Mouse (Mus musculus): Measurements from ENCODE around the gene Dgcr2. TPM values are rescaled to one million over a fixed set of nuclear protein-coding genes. Genes with fewer than 3 reads are reported as not detected.

Gene Dgcr2
- polyA plus RNA-seq, 1 experiment from 2014 or later = 21.3 TPM

DNA sequence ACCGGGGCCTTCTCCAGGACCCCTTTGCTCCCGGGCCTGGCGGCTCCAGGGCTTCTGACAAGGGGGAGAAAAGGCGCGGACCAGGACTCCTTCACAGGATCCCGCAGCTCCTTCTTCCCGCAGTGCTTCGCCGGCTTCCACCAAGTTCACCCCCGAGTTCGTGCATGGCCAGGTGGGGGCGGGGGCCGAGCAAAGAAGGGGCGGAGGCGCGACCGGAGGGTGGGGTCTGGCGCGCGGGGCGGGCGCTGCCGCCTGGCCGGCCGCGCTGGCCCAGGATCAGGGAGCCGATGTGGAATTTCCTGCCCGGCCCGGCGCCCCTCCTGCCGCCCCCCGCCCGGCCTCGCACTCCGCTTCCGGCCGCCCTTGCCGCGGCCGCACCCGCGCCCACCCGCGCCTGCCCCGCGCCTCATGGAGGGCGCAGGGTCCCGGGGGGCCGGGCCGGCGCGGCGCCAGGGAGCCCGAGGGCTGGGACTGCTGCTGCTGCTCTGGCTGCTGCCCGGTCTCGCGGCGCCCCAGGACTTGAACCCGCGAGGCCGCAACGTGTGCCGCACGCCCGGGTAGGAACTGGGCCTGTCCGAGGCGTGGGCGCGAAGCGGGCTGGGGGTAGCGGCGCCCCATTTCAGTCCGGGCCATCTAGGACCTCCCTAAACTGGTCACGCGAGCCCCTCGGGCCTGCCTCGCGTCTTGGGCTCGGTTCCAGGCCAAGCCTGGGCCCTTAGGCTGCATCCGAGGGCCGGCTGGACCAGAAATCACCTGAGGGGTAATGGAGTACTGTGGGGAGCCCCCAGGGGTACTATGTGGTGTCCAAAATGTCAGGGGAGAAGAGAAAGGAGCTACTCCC is 101.2 kb downstream of the Dgcr2 start, which contains the start of gene Scarf2:
Gene Scarf2, plus strand, starts transcription at position 312 of the 841 bp plus-strand sequence.
- 3% methylated on average over 71 of the region's 81 CpGs for WGBS (ENCODE audit: insufficient replicate concordance)
- Histone ChIP-seq H3K9me3 (replicated peaks; ENCODE audit: control insufficient read depth, low read length) (no peaks in the 10 kb centered on the region), H3K4me1 (ENCODE audit: control insufficient read depth, low read depth, low read length) (peaks cover 4% of the 10 kb centered on the region; the same call in 1 of the 2 replicates), H3K27me3 (ENCODE audit: control insufficient read depth, insufficient read depth, low read depth, low read length) (peaks cover 70% of the 10 kb centered on the region), H3K36me3 (ENCODE audit: control insufficient read depth, insufficient read depth) (no peaks in the 10 kb centered on the region), H3K27ac (ENCODE audit: low read length) (no peak within 1 kb of the TSS), H3K4me2 (ENCODE audit: low read depth, low read length) (peak within 1 kb of the TSS; percentile 60), H3K9ac (ENCODE audit: low read depth, low read length) (peak within 1 kb of the TSS; percentile 30), H3K4me3 (ENCODE audit: low read depth, low read length) (peak within 1 kb of the TSS; percentile 50)
- 0 out of 2 replicates have a peak, but pooled peaks have one; percentile 19 for ATAC-seq (ENCODE audit: low read depth)

- H3K27me3 ChIP-seq (ENCODE audit: control insufficient read depth, insufficient read depth, low read depth, low read length) = peaks cover 63% of the 10 kb centered on the region
- H3K9ac ChIP-seq (ENCODE audit: low read depth, low read length) = no peak overlapping the region
- no peak overlapping the region for H3K4me2 ChIP-seq (ENCODE audit: low read depth, low read length)
- no peaks in the 10 kb centered on the region for H3K9me3 ChIP-seq (replicated peaks; ENCODE audit: control insufficient read depth, low read length)
- no peak overlapping the region for H3K27ac ChIP-seq (ENCODE audit: low read length)
- no peak for ATAC-seq (ENCODE audit: low read depth)
- peaks cover 4% of the 10 kb centered on the region; the same call in 1 of the 2 replicates for H3K4me1 ChIP-seq (ENCODE audit: control insufficient read depth, low read depth, low read length)
- H3K36me3 ChIP-seq (ENCODE audit: control insufficient read depth, insufficient read depth) = no peaks in the 10 kb centered on the region
- H3K4me3 ChIP-seq (ENCODE audit: low read depth, low read length) = peak overlapping the region; percentile 50
Measured at GRCm38 (mm10) chr16:17796519-17796918, 101.8 kb downstream of the Dgcr2 start.

GRCm38 (mm10) chr16:17795643-17796042 is 102.7 kb downstream of the Dgcr2 start:
- Histone ChIP-seq H3K4me1 (ENCODE audit: control insufficient read depth, low read depth, low read length) (peaks cover 4% of the 10 kb centered on the region; the same call in 1 of the 2 replicates), H3K27me3 (ENCODE audit: control insufficient read depth, insufficient read depth, low read depth, low read length) (peaks cover 54% of the 10 kb centered on the region), H3K4me3 (ENCODE audit: low read depth, low read length) (no peak overlapping the region), H3K27ac (ENCODE audit: low read length) (no peak overlapping the region), H3K4me2 (ENCODE audit: low read depth, low read length) (no peak overlapping the region), H3K9me3 (replicated peaks; ENCODE audit: control insufficient read depth, low read length) (no peaks in the 10 kb centered on the region), H3K36me3 (ENCODE audit: control insufficient read depth, insufficient read depth) (no peaks in the 10 kb centered on the region), H3K9ac (ENCODE audit: low read depth, low read length) (no peak overlapping the region)
- 69% methylated on average over 5 of the region's 5 CpGs for WGBS (ENCODE audit: insufficient replicate concordance)
- ATAC-seq (ENCODE audit: low read depth) = no peak

DNA sequence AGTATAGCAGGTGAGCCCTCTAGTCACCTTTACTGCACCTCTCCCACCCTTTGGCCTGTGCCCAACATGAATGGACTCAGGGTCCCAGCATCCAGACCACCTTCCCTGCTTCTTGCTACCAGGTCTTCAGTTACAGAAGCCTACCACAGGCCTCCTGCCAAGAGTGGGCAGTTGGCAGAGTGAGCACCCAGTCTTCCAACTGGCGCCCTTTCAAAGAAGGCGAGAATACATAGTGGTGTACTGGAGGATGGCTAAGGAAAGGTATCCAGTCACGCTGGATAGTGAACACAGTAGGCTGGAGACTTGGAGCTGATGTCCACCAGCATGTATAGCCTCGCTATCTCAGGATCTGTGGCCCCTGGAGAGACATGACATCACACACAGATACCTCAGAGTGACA is 104.3 kb downstream of the Dgcr2 start:
- peaks cover 4% of the 10 kb centered on the region; the same call in 1 of the 2 replicates for H3K4me1 ChIP-seq (ENCODE audit: control insufficient read depth, low read depth, low read length)
- no peak overlapping the region for H3K4me3 ChIP-seq (ENCODE audit: low read depth, low read length)
- WGBS (ENCODE audit: insufficient replicate concordance) = 70% methylated on average over 4 of the region's 4 CpGs
- no peak overlapping the region for H3K9ac ChIP-seq (ENCODE audit: low read depth, low read length)
- no peak overlapping the region for H3K4me2 ChIP-seq (ENCODE audit: low read depth, low read length)
- no peaks in the 10 kb centered on the region for H3K36me3 ChIP-seq (ENCODE audit: control insufficient read depth, insufficient read depth)
- peaks cover 40% of the 10 kb centered on the region for H3K27me3 ChIP-seq (ENCODE audit: control insufficient read depth, insufficient read depth, low read depth, low read length)
- H3K27ac ChIP-seq (ENCODE audit: low read length) = no peak overlapping the region
- no peaks in the 10 kb centered on the region for H3K9me3 ChIP-seq (replicated peaks; ENCODE audit: control insufficient read depth, low read length)
- ATAC-seq (ENCODE audit: low read depth) = no peak

GRCm38 (mm10) chr16:17792728-17793127 is 105.6 kb downstream of the Dgcr2 start:
- H3K27me3 ChIP-seq (ENCODE audit: control insufficient read depth, insufficient read depth, low read depth, low read length) = peaks cover 27% of the 10 kb centered on the region
- no peaks in the 10 kb centered on the region for H3K36me3 ChIP-seq (ENCODE audit: control insufficient read depth, insufficient read depth)

More at GRCm38 (mm10) chr16:17792728-17793127, 105.6 kb downstream of the Dgcr2 start:
- no peak overlapping the region for H3K4me2 ChIP-seq (ENCODE audit: low read depth, low read length)
- no peak overlapping the region for H3K4me3 ChIP-seq (ENCODE audit: low read depth, low read length)
- ATAC-seq (ENCODE audit: low read depth) = no peak
- no peak overlapping the region for H3K27ac ChIP-seq (ENCODE audit: low read length)
- 58% methylated on average over 3 of the region's 3 CpGs for WGBS (ENCODE audit: insufficient replicate concordance)
- H3K9me3 ChIP-seq (replicated peaks; ENCODE audit: control insufficient read depth, low read length) = no peaks in the 10 kb centered on the region
- H3K9ac ChIP-seq (ENCODE audit: low read depth, low read length) = no peak overlapping the region
- no peaks in the 10 kb centered on the region; the same call in 1 of the 2 replicates for H3K4me1 ChIP-seq (ENCODE audit: control insufficient read depth, low read depth, low read length)

Other genes with a start within 250 kb of the Dgcr2 start
- gene Med15, start 165.7 kb downstream of the Dgcr2 start, polyA plus RNA-seq (2015; fragmentation: Nextera tagmentation; extraction: Ambion mirVana) = 16.0 and 19.2 TPM in 2 replicates
- gene Klhl22, start 138.9 kb downstream of the Dgcr2 start, polyA plus RNA-seq (2015; fragmentation: Nextera tagmentation; extraction: Ambion mirVana) = 11.2 and 12.8 TPM in 2 replicates
- gene Scarf2, start 101.3 kb downstream of the Dgcr2 start, polyA plus RNA-seq (2015; fragmentation: Nextera tagmentation; extraction: Ambion mirVana) = 0.67 TPM in 2 replicates
- gene B830017H08Rik, start 65.4 kb downstream of the Dgcr2 start, polyA plus RNA-seq (2015; fragmentation: Nextera tagmentation; extraction: Ambion mirVana) = not detected in 2 replicates
- gene Car15, start 60.2 kb downstream of the Dgcr2 start, polyA plus RNA-seq (2015; fragmentation: Nextera tagmentation; extraction: Ambion mirVana) = 0.58 and 0.88 TPM in 2 replicates
- gene Gm20518, start 6.9 kb downstream of the Dgcr2 start, polyA plus RNA-seq (2015; fragmentation: Nextera tagmentation; extraction: Ambion mirVana) = 0.09 TPM in 1 of 2 replicates, not detected in the other
- not detected in 2 replicates for gene Tssk1, start 4.3 kb downstream of the Dgcr2 start, polyA plus RNA-seq (2015; fragmentation: Nextera tagmentation; extraction: Ambion mirVana)
- not detected in 2 replicates for gene Tssk2, start 75 bp upstream of the Dgcr2 start, polyA plus RNA-seq (2015; fragmentation: Nextera tagmentation; extraction: Ambion mirVana)
- gene Ess2, start 12.8 kb upstream of the Dgcr2 start, polyA plus RNA-seq (2015; fragmentation: Nextera tagmentation; extraction: Ambion mirVana) = 9.1 and 9.4 TPM in 2 replicates
- gene Gsc2, start 16.5 kb upstream of the Dgcr2 start, polyA plus RNA-seq (2015; fragmentation: Nextera tagmentation; extraction: Ambion mirVana) = not detected in 2 replicates
- 55.8 and 63.5 TPM in 2 replicates for gene Slc25a1, start 29.7 kb upstream of the Dgcr2 start, polyA plus RNA-seq (2015; fragmentation: Nextera tagmentation; extraction: Ambion mirVana)
- 2.3 and 2.5 TPM in 2 replicates for gene Vpreb2, start 81.9 kb upstream of the Dgcr2 start, polyA plus RNA-seq (2015; fragmentation: Nextera tagmentation; extraction: Ambion mirVana)
- gene Dgcr6, start 154.3 kb upstream of the Dgcr2 start, polyA plus RNA-seq (2015; fragmentation: Nextera tagmentation; extraction: Ambion mirVana) = 17.1 and 18.1 TPM in 2 replicates
- 2.2 and 2.3 TPM in 2 replicates for gene Prodh, start 191.6 kb upstream of the Dgcr2 start, polyA plus RNA-seq (2015; fragmentation: Nextera tagmentation; extraction: Ambion mirVana)
- 0.11 and 0.15 TPM in 2 replicates for gene Rtn4r, start 229.1 kb upstream of the Dgcr2 start, polyA plus RNA-seq (2015; fragmentation: Nextera tagmentation; extraction: Ambion mirVana)